Mouse (Mus musculus) liver, adult 2 months (tissue): Measurements from ENCODE around the gene Psen2.

Experiments
- CTCF ChIP-seq: fragments of 200-500 bp; IDR thresholded peaks from 2 replicates; pipeline ENCODE4 v1.5.1; 2011; ENCODE audit warnings: low read depth, low read length, control low read depth
- POLR2A ChIP-seq: fragments of 200-500 bp; IDR thresholded peaks from 2 replicates; pipeline ENCODE4 v1.6.1; 2011; ENCODE audit warnings: low read length, control low read depth; ENCODE audit not compliant: insufficient read depth; ENCODE audit errors: extremely low read depth

- no peak for TF ChIP-seq CTCF
- TF ChIP-seq POLR2A, result no peak
Observed at GRCm38 (mm10) chr1:180256866-180257265, 6.4 kb downstream of the Psen2 start.
